Mouse (Mus musculus): ENCODE measurements around the gene Gm49416.

DNA sequence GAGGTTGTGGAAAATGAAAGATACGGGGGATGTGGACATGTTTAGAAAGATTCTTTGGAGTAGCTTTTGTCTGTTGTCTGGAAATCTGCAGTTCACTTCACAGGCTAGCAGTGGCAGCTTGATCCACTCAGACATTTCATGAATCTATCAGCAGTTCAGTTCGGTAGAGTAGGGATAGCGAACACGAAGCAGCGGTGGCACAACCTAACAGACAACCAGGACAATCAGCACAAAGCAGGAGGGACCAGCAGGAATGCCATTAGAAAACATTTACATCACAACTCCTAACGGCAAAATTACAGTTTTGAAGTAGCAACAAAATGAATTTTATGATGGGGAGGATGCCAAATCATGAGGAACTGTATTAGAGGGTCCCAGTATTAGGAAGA, 31.0 kb downstream of the Gm49416 start:
- TF ChIP-seq CTCF (IDR thresholded peaks at IDR 0.05) (no peak), EP300 (IDR thresholded peaks at IDR 0.05) (no peak)

All from lung, postnatal 0 days (tissue).